Mouse (Mus musculus): ENCODE results near the gene Tecta. TPM values are rescaled to one million over a fixed set of nuclear protein-coding genes. Genes with fewer than 3 reads are reported as not detected.
A peak's percentile ranks its signal among the peaks of the same experiment; 100 is the strongest.

Tecta gene
- polyA plus RNA-seq, 1 experiment from 2014 or later = 0.05 TPM

DNA sequence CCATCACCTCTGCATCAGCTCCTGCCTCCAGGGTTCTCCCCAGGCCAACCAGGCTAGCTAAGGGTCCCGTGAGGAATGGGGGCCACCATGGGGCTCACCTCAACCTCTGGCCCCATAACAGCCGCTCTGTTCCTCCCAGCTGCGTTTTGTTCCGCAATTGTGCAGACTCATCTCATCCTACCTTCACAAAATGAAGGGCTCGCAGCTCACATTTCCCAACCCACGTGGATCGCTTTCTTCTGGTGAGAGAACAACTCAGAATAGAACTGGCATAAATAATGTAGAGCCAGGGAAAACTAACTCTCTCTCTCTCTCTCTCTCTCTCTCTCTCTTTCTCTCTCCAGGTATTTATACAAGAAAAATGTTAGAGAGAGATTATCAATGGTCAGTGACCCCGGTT is 76.5 kb downstream of the Tecta start:
- no peak for ATAC-seq (ENCODE audit: insufficient read depth)
- TF ChIP-seq CTCF (IDR thresholded peaks at IDR 0.05; ENCODE audit: low read depth) = no peak
- no peak overlapping the region for H3K4me2 ChIP-seq
- no peaks in the 10 kb centered on the region for H3K4me1 ChIP-seq (ENCODE audit: insufficient read depth)
- DNase-seq = no peak
- no peaks in the 10 kb centered on the region for H3K36me3 ChIP-seq (ENCODE audit: insufficient read depth)
- no peak overlapping the region for H3K27ac ChIP-seq (ENCODE audit: low read depth)
- 0 out of 2 replicates have a peak, but pooled peaks cover 4% of the 10 kb centered on the region for H3K27me3 ChIP-seq (ENCODE audit: insufficient read depth, low read length)
- 91% methylated on average over 8 of the region's 8 CpGs for WGBS
- H3K4me3 ChIP-seq (ENCODE audit: low read depth, low read length) = no peak overlapping the region
- no peak overlapping the region for H3K9ac ChIP-seq
- H3K9me3 ChIP-seq (ENCODE audit: low read depth, low read length) = peaks cover 4% of the 10 kb centered on the region; the same call in 1 of the 2 replicates

DNA sequence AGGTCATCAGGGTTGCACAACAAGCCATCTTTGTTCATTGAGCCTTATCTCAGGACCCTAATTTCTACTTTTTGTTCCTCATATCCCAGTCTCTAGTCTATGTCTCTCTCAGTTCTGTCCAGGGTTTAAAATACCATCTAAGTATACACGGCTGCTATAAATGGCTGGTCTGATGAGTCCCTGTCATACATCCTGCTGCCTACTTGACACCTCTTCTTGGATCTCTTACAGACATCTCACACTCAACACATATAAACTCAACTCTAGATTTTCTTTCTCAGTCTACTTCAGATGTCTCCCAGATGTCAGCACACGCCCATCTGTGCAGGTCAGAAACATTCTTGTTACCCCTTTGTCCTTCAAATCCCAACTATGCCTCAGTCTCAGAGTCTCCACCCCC is 78.3 kb downstream of the Tecta start:
- Histone ChIP-seq H3K4me1 (ENCODE audit: insufficient read depth) (no peaks in the 10 kb centered on the region), H3K4me3 (ENCODE audit: low read depth, low read length) (no peak overlapping the region), H3K27ac (ENCODE audit: low read depth) (no peak overlapping the region), H3K9me3 (ENCODE audit: low read depth, low read length) (peaks cover 4% of the 10 kb centered on the region; the same call in 1 of the 2 replicates), H3K9ac (no peak overlapping the region), H3K36me3 (ENCODE audit: insufficient read depth) (no peaks in the 10 kb centered on the region), H3K4me2 (no peak overlapping the region), H3K27me3 (ENCODE audit: insufficient read depth, low read length) (0 out of 2 replicates have a peak, but pooled peaks cover 4% of the 10 kb centered on the region)
- no peak for TF ChIP-seq CTCF (IDR thresholded peaks at IDR 0.05; ENCODE audit: low read depth)
- DNase-seq = no peak
- no peak for ATAC-seq (ENCODE audit: insufficient read depth)
- WGBS = 74% methylated on average over 2 of the region's 2 CpGs

DNA sequence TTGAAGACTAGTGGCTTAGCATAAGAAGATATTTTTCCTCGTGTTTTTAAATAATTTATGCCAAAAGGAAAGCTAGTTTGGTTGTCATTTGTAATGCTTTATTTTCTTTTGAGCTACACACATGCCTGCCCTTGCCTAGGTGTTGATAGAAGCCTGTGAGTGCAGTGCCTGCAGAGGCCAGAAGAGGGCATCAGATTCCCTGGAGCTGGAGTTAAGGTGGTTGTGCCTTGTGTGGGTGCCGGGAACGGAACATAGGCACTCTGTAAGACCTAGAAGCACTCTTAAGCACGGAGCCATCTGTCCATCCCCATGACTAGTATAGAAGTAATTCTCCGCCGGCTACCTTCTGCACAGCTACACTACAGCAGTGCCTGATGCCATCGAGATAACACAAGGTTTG is 79.1 kb downstream of the Tecta start:
- H3K4me2 ChIP-seq = no peak overlapping the region
- H3K4me3 ChIP-seq (ENCODE audit: low read depth, low read length) = no peak overlapping the region
- 0 out of 2 replicates have a peak, but pooled peaks cover 4% of the 10 kb centered on the region for H3K27me3 ChIP-seq (ENCODE audit: insufficient read depth, low read length)
- peaks cover 4% of the 10 kb centered on the region; the same call in 1 of the 2 replicates for H3K9me3 ChIP-seq (ENCODE audit: low read depth, low read length)
- H3K9ac ChIP-seq = no peak overlapping the region
- DNase-seq (no peak), ATAC-seq (ENCODE audit: insufficient read depth) (no peak)
- H3K36me3 ChIP-seq (ENCODE audit: insufficient read depth) = no peaks in the 10 kb centered on the region
- 88% methylated on average over 7 of the region's 7 CpGs for WGBS
- no peaks in the 10 kb centered on the region for H3K4me1 ChIP-seq (ENCODE audit: insufficient read depth)
- H3K27ac ChIP-seq (ENCODE audit: low read depth) = no peak overlapping the region
- peak; percentile 14; the same call in 1 of the 2 replicates for TF ChIP-seq CTCF (IDR thresholded peaks at IDR 0.05; ENCODE audit: low read depth)

DNA sequence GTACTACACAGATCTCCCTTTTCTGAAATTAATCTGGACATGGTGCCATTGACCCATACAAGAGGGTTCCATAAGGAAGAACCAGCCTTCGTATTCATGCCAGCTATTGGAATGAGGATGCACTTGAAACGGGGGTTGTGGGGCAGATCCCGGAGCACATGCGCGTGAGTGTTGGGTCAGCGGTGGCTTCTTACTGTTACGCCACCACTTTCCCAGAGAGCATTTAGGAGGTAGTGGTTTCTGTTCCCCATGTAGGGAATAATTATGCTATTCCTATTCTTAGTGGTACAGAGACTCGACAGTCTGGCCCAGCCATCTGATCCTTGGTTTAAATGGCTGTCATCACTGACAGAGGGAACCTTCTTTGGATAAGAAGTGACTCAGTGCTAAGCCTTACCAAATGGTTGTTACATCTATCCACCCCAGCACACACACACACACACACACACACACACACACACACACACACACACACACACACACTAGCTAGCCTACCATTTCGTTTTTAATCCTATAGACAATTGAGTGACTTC is 81.2 kb downstream of the Tecta start:
- H3K36me3 ChIP-seq (ENCODE audit: insufficient read depth) = no peaks in the 10 kb centered on the region
- no peak overlapping the region for H3K4me2 ChIP-seq
- 80% methylated on average over 9 of the region's 9 CpGs for whole genome bisulfite sequencing
- no peak for DNase-seq
- no peaks in the 10 kb centered on the region for H3K27me3 ChIP-seq (ENCODE audit: insufficient read depth, low read length)
- H3K9ac ChIP-seq = no peak overlapping the region
- no peak for TF ChIP-seq CTCF (IDR thresholded peaks at IDR 0.05; ENCODE audit: low read depth)
- H3K4me1 ChIP-seq (ENCODE audit: insufficient read depth) = no peaks in the 10 kb centered on the region
- no peak overlapping the region for H3K4me3 ChIP-seq (ENCODE audit: low read depth, low read length)
- no peak overlapping the region for H3K27ac ChIP-seq (ENCODE audit: low read depth)
- peaks cover 4% of the 10 kb centered on the region; the same call in 1 of the 2 replicates for H3K9me3 ChIP-seq (ENCODE audit: low read depth, low read length)
- no peak for ATAC-seq (ENCODE audit: insufficient read depth)

DNA sequence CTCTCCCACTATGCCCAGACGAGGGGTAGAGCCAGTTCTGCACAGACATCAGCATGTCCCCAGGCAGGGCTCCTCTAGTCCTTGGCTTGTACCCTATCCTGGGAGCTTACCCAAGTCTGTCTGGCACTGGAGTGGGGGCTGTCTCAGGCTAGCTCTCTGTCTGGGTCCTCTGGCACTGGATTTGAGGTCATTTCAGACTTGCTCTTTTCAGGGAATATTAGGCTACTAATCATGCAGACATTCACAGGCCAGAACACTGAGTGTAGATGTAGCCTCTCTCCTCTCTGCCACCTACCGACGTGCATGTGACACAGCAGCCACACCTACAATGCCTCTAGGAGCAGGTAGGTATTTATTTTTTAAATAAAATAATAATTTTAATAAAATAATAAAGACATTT is 82.4 kb downstream of the Tecta start:
- no peak overlapping the region for H3K9ac ChIP-seq
- ATAC-seq (ENCODE audit: insufficient read depth) (no peak), DNase-seq (no peak)
- H3K9me3 ChIP-seq (ENCODE audit: low read depth, low read length) = peaks cover 4% of the 10 kb centered on the region; the same call in 1 of the 2 replicates
- H3K27ac ChIP-seq (ENCODE audit: low read depth) = no peak overlapping the region
- no peaks in the 10 kb centered on the region for H3K27me3 ChIP-seq (ENCODE audit: insufficient read depth, low read length)
- no peak overlapping the region for H3K4me2 ChIP-seq
- 62% methylated on average over 3 of the region's 3 CpGs for WGBS
- H3K4me1 ChIP-seq (ENCODE audit: insufficient read depth) = no peaks in the 10 kb centered on the region
- 0 out of 2 replicates have a peak, but pooled peaks have one; percentile 16 for TF ChIP-seq CTCF (IDR thresholded peaks at IDR 0.05; ENCODE audit: low read depth)
- H3K36me3 ChIP-seq (ENCODE audit: insufficient read depth) = no peaks in the 10 kb centered on the region
- no peak overlapping the region for H3K4me3 ChIP-seq (ENCODE audit: low read depth, low read length)

DNA sequence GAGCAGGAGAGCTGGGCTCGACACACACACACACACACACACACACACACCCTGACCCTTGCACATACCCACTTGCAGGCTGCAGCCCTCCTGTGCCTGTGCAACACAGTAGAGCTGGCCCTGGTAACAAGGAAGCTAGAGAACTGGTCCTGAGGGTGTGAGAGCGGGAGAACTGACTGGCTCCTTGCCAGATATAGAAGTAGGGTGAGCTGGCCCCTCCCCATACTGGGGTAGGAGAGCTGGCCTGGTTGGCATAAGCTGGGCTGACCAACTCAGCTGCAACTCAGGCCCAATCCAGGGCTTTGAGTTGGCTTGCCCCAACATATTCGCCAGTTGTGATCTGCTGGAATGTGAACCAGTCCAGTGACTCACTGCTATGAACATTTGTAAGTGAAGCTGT is 83.9 kb downstream of the Tecta start:
- H3K27me3 ChIP-seq (ENCODE audit: insufficient read depth, low read length) = no peaks in the 10 kb centered on the region
- no peaks in the 10 kb centered on the region for H3K36me3 ChIP-seq (ENCODE audit: insufficient read depth)
- no peak overlapping the region for H3K27ac ChIP-seq (ENCODE audit: low read depth)
- TF ChIP-seq CTCF (IDR thresholded peaks at IDR 0.05; ENCODE audit: low read depth) = no peak
- H3K4me3 ChIP-seq (ENCODE audit: low read depth, low read length) = no peak overlapping the region
- H3K9me3 ChIP-seq (ENCODE audit: low read depth, low read length) = peaks cover 3% of the 10 kb centered on the region; the same call in 1 of the 2 replicates
- H3K4me2 ChIP-seq = no peak overlapping the region
- ATAC-seq (ENCODE audit: insufficient read depth) (no peak), DNase-seq (peak; percentile 41)
- no peak overlapping the region for H3K9ac ChIP-seq
- no peaks in the 10 kb centered on the region for H3K4me1 ChIP-seq (ENCODE audit: insufficient read depth)
- WGBS = 63% methylated on average over 3 of the region's 3 CpGs

DNA sequence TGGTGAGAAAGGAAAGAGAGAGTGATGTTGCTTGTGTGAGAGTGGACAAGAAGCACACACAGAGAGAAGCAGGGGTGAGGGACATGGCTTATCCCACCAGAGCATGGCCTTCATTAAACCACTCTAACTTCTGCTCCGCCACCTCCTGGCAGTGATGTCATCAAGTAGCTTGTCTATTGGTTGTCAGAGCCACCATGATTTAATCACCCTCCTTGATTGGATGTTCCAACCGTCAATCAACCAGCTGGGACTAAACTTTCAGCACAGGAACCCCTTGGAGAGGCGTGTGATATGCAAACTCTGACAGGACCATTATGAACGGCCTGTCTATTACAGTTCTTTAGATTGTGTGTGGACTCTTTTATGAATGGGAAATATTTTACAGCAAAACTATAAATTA is 84.8 kb downstream of the Tecta start:
- Histone ChIP-seq H3K4me1 (ENCODE audit: insufficient read depth) (no peaks in the 10 kb centered on the region), H3K9me3 (ENCODE audit: low read depth, low read length) (no peaks in the 10 kb centered on the region), H3K27me3 (ENCODE audit: insufficient read depth, low read length) (no peaks in the 10 kb centered on the region), H3K4me2 (no peak overlapping the region), H3K36me3 (ENCODE audit: insufficient read depth) (no peaks in the 10 kb centered on the region), H3K9ac (no peak overlapping the region), H3K27ac (ENCODE audit: low read depth) (no peak overlapping the region), H3K4me3 (ENCODE audit: low read depth, low read length) (no peak overlapping the region)
- 45% methylated on average over 4 of the region's 4 CpGs for WGBS
- no peak for ATAC-seq (ENCODE audit: insufficient read depth)
- no peak for TF ChIP-seq CTCF (IDR thresholded peaks at IDR 0.05; ENCODE audit: low read depth)
- peak; percentile 62 for DNase-seq

Data from lung, embryonic 14.5 days (tissue).